Mouse (Mus musculus) spleen, adult 2 months (tissue): Measurements from ENCODE around the gene Cmtm3. TPM values are rescaled to one million over a fixed set of nuclear protein-coding genes. Genes with fewer than 3 reads are reported as not detected.

Source experiments
- DNase-seq, 2 experiments: peaks; one replicate each; pipeline versions ENCODE4 v3.0.0 to v3.0.0-alpha.2; 2012 to 2021; ENCODE audit warnings: low spot score in 2 of 2, low read depth in 1 of 2
- H3K27ac ChIP-seq: fragments of 200-500 bp; 2 replicates; pipeline ENCODE4 v1.5.1; 2012; ENCODE audit warnings: low read length, inconsistent platforms; ENCODE audit not compliant: insufficient read depth
- H3K27me3 ChIP-seq: fragments of 200-500 bp; 2 replicates; pipeline ENCODE4 v1.6.1; 2012; ENCODE audit warnings: mild to moderate bottlenecking, moderate library complexity, low read length, inconsistent platforms; ENCODE audit not compliant: control insufficient read depth, insufficient read depth
- H3K36me3 ChIP-seq: fragments of 200-500 bp; 2 replicates; pipeline ENCODE4 v1.6.1; 2012; ENCODE audit warnings: mild to moderate bottlenecking, low read length, inconsistent platforms; ENCODE audit not compliant: control insufficient read depth, insufficient read depth
- H3K4me1 ChIP-seq: fragments of 200-500 bp; 2 replicates; pipeline ENCODE4 v1.6.1; 2011; ENCODE audit warnings: inconsistent platforms; ENCODE audit not compliant: control insufficient read depth, insufficient read depth, insufficient read length
- H3K4me3 ChIP-seq: fragments of 200-500 bp; 2 replicates; pipeline ENCODE4 v1.5.1; 2011; ENCODE audit warnings: mild to moderate bottlenecking, inconsistent platforms; ENCODE audit not compliant: insufficient read depth, insufficient read length; ENCODE audit errors: extremely low read depth
- CTCF ChIP-seq: fragments of 200-500 bp; IDR thresholded peaks from 2 replicates; pipeline ENCODE4 v1.5.1; 2011; ENCODE audit warnings: mild to moderate bottlenecking, inconsistent platforms; ENCODE audit not compliant: insufficient read depth, insufficient read length, insufficient replicate concordance; ENCODE audit errors: extremely low read depth
- POLR2A ChIP-seq: fragments of 200-500 bp; IDR thresholded peaks from 2 replicates; pipeline ENCODE4 v1.6.1; 2011; ENCODE audit warnings: low read depth, low read length, inconsistent platforms
- WGBS: fragments of 180-500 bp; shearing (Covaris S2); methylation state at CpG from one replicate; pipeline ENCODE4 v1.1.7; 2018; 5-methylcytosine and 5-hydroxymethylcytosine counted together
- polyA plus RNA-seq: library from polyadenylated mRNA; depleted of rRNA; stranded (reverse); fragments of >200 nt; gene quantifications from 2 replicates; pipeline ENCODE4 v1.2.3, GENCODE M21; 2012; rRNA removed

Gene Cmtm3
- polyA plus RNA-seq, 1 experiment: 96.3 TPM

GRCm38 (mm10) chr8:104393767-104394166, 54.6 kb downstream of the Cmtm3 start:
- no peaks in the 10 kb centered on the region for H3K36me3 ChIP-seq
- 88% methylated on average over 6 of the region's 6 CpGs for WGBS
- H3K27me3 ChIP-seq: peaks cover 10% of the 10 kb centered on the region; the same call in 1 of the 2 replicates
- peaks cover 4% of the 10 kb centered on the region; the same call in 1 of the 2 replicates for H3K4me1 ChIP-seq
- no peak for DNase-seq
- TF ChIP-seq POLR2A (no peak), CTCF (no peak)
- no peak overlapping the region for H3K4me3 ChIP-seq
- H3K27ac ChIP-seq: no peak overlapping the region

DNA sequence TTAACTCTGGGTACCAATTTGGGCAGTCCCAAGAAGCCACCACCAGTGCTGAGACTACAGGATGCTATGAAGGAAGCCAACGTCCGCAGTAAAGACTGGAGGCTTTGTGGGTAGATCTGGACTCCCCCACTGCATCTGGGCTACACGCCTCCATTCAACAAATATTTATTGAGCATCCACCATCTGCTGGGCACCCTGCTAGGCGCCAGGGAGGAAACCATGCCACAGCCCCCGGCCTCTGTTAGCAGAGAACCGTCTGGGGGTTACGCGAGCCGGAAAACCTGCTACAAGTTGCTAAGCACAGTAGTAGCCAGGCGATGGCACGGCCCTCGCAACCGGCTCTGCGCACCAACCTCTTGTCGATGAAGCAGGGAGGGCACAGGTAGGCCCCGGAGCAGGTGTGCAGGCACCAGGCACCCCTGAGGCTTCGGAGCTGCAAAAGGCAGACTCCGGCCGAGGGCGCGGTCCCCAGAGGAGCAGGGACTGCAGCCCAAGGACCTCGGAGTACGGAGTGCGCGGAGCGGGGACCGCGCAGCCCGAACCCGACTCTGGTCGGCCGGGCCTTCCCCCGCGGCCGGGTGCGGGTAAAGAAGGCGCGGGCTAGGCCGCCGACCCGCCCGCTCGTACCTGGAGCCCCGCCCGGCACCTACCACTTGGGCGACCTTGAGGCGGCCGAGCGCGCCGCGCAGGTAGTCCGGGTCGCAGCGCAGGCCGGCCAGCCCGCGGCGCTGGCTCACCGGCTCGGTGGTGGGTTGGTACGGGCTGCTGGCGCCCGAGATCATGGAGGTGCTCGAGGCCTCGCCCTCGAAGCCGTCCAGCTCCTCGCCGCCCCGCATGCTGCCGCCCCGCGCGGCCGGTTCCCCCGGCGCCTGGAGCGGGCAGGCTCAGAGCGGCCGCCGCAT, 55.8 kb downstream of the Cmtm3 start:
- no peak for TF ChIP-seq CTCF
- TF ChIP-seq POLR2A: no peak
- DNase-seq: peak in 1 of 2 experiments; percentile 14
- H3K36me3 ChIP-seq: no peaks in the 10 kb centered on the region
- H3K27me3 ChIP-seq: peaks cover 10% of the 10 kb centered on the region; the same call in 1 of the 2 replicates
- H3K4me3 ChIP-seq: peak overlapping the region; percentile 71
- peak overlapping the region; percentile 30; the same call in 1 of the 2 replicates for H3K27ac ChIP-seq
- H3K4me1 ChIP-seq: peaks cover 4% of the 10 kb centered on the region; the same call in 1 of the 2 replicates
- 1% methylated on average over 82 of the region's 82 CpGs for WGBS

GRCm38 (mm10) chr8:104395703-104396357, 56.6 kb downstream of the Cmtm3 start, which contains the start of gene Cmtm4:
TSS of gene Cmtm4 (minus strand) at chr8:104395807.
- H3K4me3 ChIP-seq: peak within 1 kb of the TSS; percentile 71
- no peaks in the 10 kb centered on the region for H3K36me3 ChIP-seq
- peak in 1 of 2 experiments; percentile 42 for DNase-seq
- peaks cover 4% of the 10 kb centered on the region; the same call in 1 of the 2 replicates for H3K4me1 ChIP-seq
- no peak for TF ChIP-seq POLR2A
- no peak for TF ChIP-seq CTCF
- 4% methylated on average over 36 of the region's 54 CpGs for WGBS
- H3K27me3 ChIP-seq: peaks cover 10% of the 10 kb centered on the region; the same call in 1 of the 2 replicates
- H3K27ac ChIP-seq: peak within 1 kb of the TSS; percentile 30; the same call in 1 of the 2 replicates

Other genes starting within 250 kb of the Cmtm3 start
- gene Cdh5, start 237.8 kb upstream of the Cmtm3 start, polyA plus RNA-seq: 23.3 and 23.4 TPM in 2 replicates
- 0.63 and 0.72 TPM in 2 replicates for gene Bean1, start 169.0 kb upstream of the Cmtm3 start, polyA plus RNA-seq
- 42.5 and 51.1 TPM in 2 replicates for gene Tk2, start 90.9 kb upstream of the Cmtm3 start, polyA plus RNA-seq
- 11.9 and 13.0 TPM in 2 replicates for gene Cklf, start 88.5 kb upstream of the Cmtm3 start, polyA plus RNA-seq
- gene Cmtm2a, start 46.2 kb upstream of the Cmtm3 start, polyA plus RNA-seq: not detected in 2 replicates
- not detected in 2 replicates for gene Gm45711, start 29.3 kb upstream of the Cmtm3 start, polyA plus RNA-seq
- gene Cmtm1, start 29.3 kb upstream of the Cmtm3 start, polyA plus RNA-seq: not detected in 2 replicates
- not detected in 2 replicates for gene Gm11020, start 17.8 kb upstream of the Cmtm3 start, polyA plus RNA-seq
- gene Cmtm2b, start 17.2 kb upstream of the Cmtm3 start, polyA plus RNA-seq: not detected in 2 replicates
- 4.8 and 5.6 TPM in 2 replicates for gene Cmtm4, start 56.4 kb downstream of the Cmtm3 start, polyA plus RNA-seq
- 8.4 and 8.6 TPM in 2 replicates for gene Dync1li2, start 103.6 kb downstream of the Cmtm3 start, polyA plus RNA-seq
- 0.23 and 0.25 TPM in 2 replicates for gene Terb1, start 170.5 kb downstream of the Cmtm3 start, polyA plus RNA-seq
- 4.1 and 6.6 TPM in 2 replicates for gene Nae1, start 195.2 kb downstream of the Cmtm3 start, polyA plus RNA-seq
- gene Car7, start 195.3 kb downstream of the Cmtm3 start, polyA plus RNA-seq: 1.4 and 1.9 TPM in 2 replicates